Mouse (Mus musculus) hindbrain, postnatal 0 days (tissue): ENCODE data around the gene Col11a2. TPM values are rescaled to one million over a fixed set of nuclear protein-coding genes. Genes with fewer than 3 reads are reported as not detected.

ENCODE experiments used
- ATAC-seq: fragments of 200-750 bp; cut with Nextera tagmentation; 2 replicates; pipeline ENCODE4 v1.8.0; 2017; ENCODE audit warnings: mild to moderate bottlenecking, moderate TSS enrichment, moderate library complexity
- DNase-seq: peaks from one replicate; pipeline ENCODE4 v3.0.0-alpha.2; 2015; ENCODE audit warnings: low spot score
- H3K27ac ChIP-seq: fragments of 300-500 bp; sonication (generic); 2 replicates; pipeline ENCODE4 v1.5.1; 2014; ENCODE audit warnings: mild to moderate bottlenecking
- H3K27me3 ChIP-seq: fragments of 300-500 bp; sonication (generic); 2 replicates; pipeline ENCODE4 v1.6.1; 2014; ENCODE audit warnings: low read length, mixed read lengths; ENCODE audit not compliant: insufficient read depth
- H3K36me3 ChIP-seq: fragments of 300-500 bp; sonication (generic); 2 replicates; pipeline ENCODE4 v1.6.1; 2014; ENCODE audit warnings: low read length, mixed read lengths; ENCODE audit not compliant: insufficient read depth
- H3K4me1 ChIP-seq: fragments of 300-500 bp; sonication (generic); 2 replicates; pipeline ENCODE4 v1.6.1; 2014; ENCODE audit warnings: antibody characterized with exemption, low read length, mixed read lengths; ENCODE audit not compliant: insufficient read depth
- H3K4me2 ChIP-seq: fragments of 300-500 bp; sonication (generic); 2 replicates; pipeline ENCODE4 v1.6.1; 2014; ENCODE audit warnings: low read depth, mild to moderate bottlenecking, low read length, moderate library complexity, mixed read lengths
- H3K4me3 ChIP-seq: fragments of 300-500 bp; sonication (generic); 2 replicates; pipeline ENCODE4 v1.5.1; 2014; ENCODE audit warnings: low read length
- H3K9ac ChIP-seq: fragments of 300-500 bp; sonication (generic); replicated peaks from 2 replicates; pipeline ENCODE4 v1.6.1; 2014; ENCODE audit warnings: mild to moderate bottlenecking, low read length, moderate library complexity, mixed read lengths
- H3K9me3 ChIP-seq: fragments of 300-500 bp; sonication (generic); 2 replicates; pipeline ENCODE4 v1.6.1; 2016; ENCODE audit warnings: low read length, mixed read lengths
- CTCF ChIP-seq: IDR thresholded peaks from 2 replicates; pipeline ENCODE4 v1.5.1; 2016; ENCODE audit warnings: antibody characterized with exemption, control low read depth, low read depth
- WGBS: fragments of 180-500 bp; shearing (Covaris S2); extraction: QIAGEN DNeasy Blood & Tissue Kit; methylation state at CpG from one replicate; pipeline ENCODE4 v1.1.7; 2014; 5-methylcytosine and 5-hydroxymethylcytosine counted together
- polyA plus RNA-seq: library from polyadenylated mRNA; unstranded; fragments of >200 nt; fragmentation: Nextera tagmentation; extraction: Ambion mirVana; gene quantifications from 2 replicates; pipeline ENCODE4 v1.2.1, GENCODE M21; 2015
- total RNA-seq: library from RNA; depleted of rRNA; stranded (reverse); fragments of >200 nt; gene quantifications from 2 replicates; pipeline ENCODE4 v1.2.3, GENCODE M21; 2014

The Col11a2 gene
- total and polyA plus RNA-seq, 2 experiments from 2014 or later, result 5.4 to 16.7 TPM

GRCm38 (mm10) chr17:34021539-34022413, 17.5 kb upstream of the Col11a2 start:
- DNase-seq, result no peak
- H3K4me1 ChIP-seq, result peaks cover 8% of the 10 kb centered on the region; the same call in 1 of the 2 replicates
- H3K27me3 ChIP-seq, result no peaks in the 10 kb centered on the region
- no peak for TF ChIP-seq CTCF
- H3K9me3 ChIP-seq, result no peaks in the 10 kb centered on the region
- H3K4me3 ChIP-seq, result no peak overlapping the region
- H3K36me3 ChIP-seq, result no peaks in the 10 kb centered on the region
- no peak overlapping the region for H3K4me2 ChIP-seq
- no peak for ATAC-seq
- H3K27ac ChIP-seq, result no peak overlapping the region
- no peak overlapping the region for H3K9ac ChIP-seq
- WGBS, result 95% methylated on average over 23 of the region's 23 CpGs

GRCm38 (mm10) chr17:34022414-34022783, 16.8 kb upstream of the Col11a2 start:
- H3K27ac ChIP-seq, result no peak overlapping the region
- no peak overlapping the region for H3K4me2 ChIP-seq
- no peaks in the 10 kb centered on the region for H3K36me3 ChIP-seq
- H3K4me1 ChIP-seq, result peaks cover 14% of the 10 kb centered on the region
- no peak for DNase-seq
- no peaks in the 10 kb centered on the region for H3K27me3 ChIP-seq
- H3K9me3 ChIP-seq, result no peaks in the 10 kb centered on the region
- TF ChIP-seq CTCF, result no peak
- H3K9ac ChIP-seq, result no peak overlapping the region
- WGBS, result 92% methylated on average over 14 of the region's 14 CpGs
- H3K4me3 ChIP-seq, result no peak overlapping the region
- no peak for ATAC-seq

- no peaks in the 10 kb centered on the region for H3K9me3 ChIP-seq
- H3K36me3 ChIP-seq, result no peaks in the 10 kb centered on the region
- 97% methylated on average over 20 of the region's 20 CpGs for WGBS
- no peak for DNase-seq
- H3K4me3 ChIP-seq, result no peak overlapping the region
- no peak for ATAC-seq
- no peak overlapping the region for H3K4me2 ChIP-seq
- H3K9ac ChIP-seq, result no peak overlapping the region
- H3K4me1 ChIP-seq, result peaks cover 17% of the 10 kb centered on the region
- no peak for TF ChIP-seq CTCF
- H3K27me3 ChIP-seq, result no peaks in the 10 kb centered on the region
- H3K27ac ChIP-seq, result no peak overlapping the region
Observed at GRCm38 (mm10) chr17:34022987-34023386, 16.2 kb upstream of the Col11a2 start.

GRCm38 (mm10) chr17:34023678-34024077, 15.6 kb upstream of the Col11a2 start:
- Histone ChIP-seq H3K4me3 (peak overlapping the region; percentile 87), H3K9ac (peak overlapping the region; percentile 92), H3K4me2 (peak overlapping the region; percentile 98), H3K36me3 (peaks cover 3% of the 10 kb centered on the region; the same call in 1 of the 2 replicates), H3K4me1 (peaks cover 22% of the 10 kb centered on the region), H3K27ac (peak overlapping the region; percentile 97), H3K9me3 (no peaks in the 10 kb centered on the region), H3K27me3 (no peaks in the 10 kb centered on the region)
- WGBS, result 61% methylated on average over 9 of the region's 9 CpGs
- TF ChIP-seq CTCF, result no peak
- ATAC-seq (no peak), DNase-seq (no peak)

GRCm38 (mm10) chr17:34024317-34024821, 14.9 kb upstream of the Col11a2 start, which contains the start of gene Ring1:
TSS of gene Ring1 (minus strand) at chr17:34024680.
- 1% methylated on average over 26 of the region's 58 CpGs for WGBS
- H3K27ac ChIP-seq, result peak within 1 kb of the TSS; percentile 97
- H3K4me2 ChIP-seq, result peak within 1 kb of the TSS; percentile 98
- H3K4me3 ChIP-seq, result peak within 1 kb of the TSS; percentile 87
- no peaks in the 10 kb centered on the region for H3K27me3 ChIP-seq
- no peak for TF ChIP-seq CTCF
- ATAC-seq (peak; percentile 83), DNase-seq (peak; percentile 94)
- peaks cover 9% of the 10 kb centered on the region; the same call in 1 of the 2 replicates for H3K36me3 ChIP-seq
- peaks cover 23% of the 10 kb centered on the region for H3K4me1 ChIP-seq
- H3K9ac ChIP-seq, result peak within 1 kb of the TSS; percentile 92
- H3K9me3 ChIP-seq, result no peaks in the 10 kb centered on the region

GRCm38 (mm10) chr17:34024861-34025755, 14.1 kb upstream of the Col11a2 start:
- peak; percentile 13 for ATAC-seq
- peaks cover 30% of the 10 kb centered on the region for H3K4me1 ChIP-seq
- 1% methylated on average over 49 of the region's 57 CpGs for WGBS
- no peaks in the 10 kb centered on the region for H3K27me3 ChIP-seq
- TF ChIP-seq CTCF, result no peak
- DNase-seq, result peak; percentile 53
- peak overlapping the region; percentile 87 for H3K4me3 ChIP-seq
- no peaks in the 10 kb centered on the region for H3K9me3 ChIP-seq
- peaks cover 16% of the 10 kb centered on the region for H3K36me3 ChIP-seq
- peak overlapping the region; percentile 92 for H3K9ac ChIP-seq
- peak overlapping the region; percentile 98 for H3K4me2 ChIP-seq
- peak overlapping the region; percentile 97 for H3K27ac ChIP-seq
